Mouse (Mus musculus) embryo, embryonic 10 days (tissue): ENCODE measurements around the gene A730049H05Rik.
A peak's percentile ranks its signal among the peaks of the same experiment; 100 is the strongest.

Experiments
- DNase-seq: peaks from one replicate; pipeline ENCODE4 v3.0.0-alpha.2; 2015; ENCODE audit warnings: low spot score

Gene A730049H05Rik

GRCm38 (mm10) chr6:92829148-92829547, 12.9 kb downstream of the A730049H05Rik start:
- DNase-seq = no peak

- no peak for DNase-seq
Observed at GRCm38 (mm10) chr6:92831106-92831505, 14.8 kb downstream of the A730049H05Rik start.

DNA sequence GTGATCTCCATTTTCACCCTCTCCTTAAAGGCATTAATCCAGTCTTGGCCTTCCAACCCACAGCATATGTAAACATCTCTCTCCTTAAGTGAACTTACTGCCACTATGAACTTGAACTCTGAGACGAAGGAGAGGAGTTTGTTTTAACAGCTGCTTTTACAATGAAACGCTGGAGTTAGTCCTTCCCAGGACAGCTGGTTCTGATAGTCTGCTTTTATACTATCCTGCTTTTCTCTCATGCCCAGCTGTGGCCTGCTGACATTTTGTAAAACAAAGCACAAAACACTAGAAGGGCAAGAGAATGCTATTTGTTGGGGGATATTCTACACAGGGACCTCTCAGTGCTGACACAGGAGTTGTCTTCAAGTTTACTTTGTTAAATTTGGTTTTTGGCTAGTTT, 25.7 kb downstream of the A730049H05Rik start:
- peak; percentile 35 for DNase-seq

- DNase-seq = no peak
Observed at GRCm38 (mm10) chr6:92843474-92843873, 27.2 kb downstream of the A730049H05Rik start.

DNA sequence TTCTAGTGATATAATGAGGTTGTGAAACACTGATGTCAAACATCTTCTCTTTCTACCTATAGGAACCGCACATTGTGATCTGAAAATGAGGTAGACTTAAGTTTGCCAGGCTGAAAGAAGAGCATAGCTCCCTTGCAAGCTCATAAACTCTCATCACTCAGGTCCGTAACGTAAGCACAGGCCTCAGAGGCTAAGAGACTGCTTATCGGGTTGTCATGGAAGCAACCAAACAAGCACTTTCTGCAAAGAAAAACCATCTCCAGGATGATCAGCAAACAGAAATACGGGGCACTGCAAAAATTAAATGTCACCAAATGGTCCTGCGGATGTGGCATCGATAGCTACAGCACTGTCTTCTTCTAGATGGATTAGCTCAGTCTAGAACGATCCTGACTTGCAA, 29.6 kb downstream of the A730049H05Rik start:
- no peak for DNase-seq

GRCm38 (mm10) chr6:92846614-92847013, 30.3 kb downstream of the A730049H05Rik start:
- no peak for DNase-seq

DNA sequence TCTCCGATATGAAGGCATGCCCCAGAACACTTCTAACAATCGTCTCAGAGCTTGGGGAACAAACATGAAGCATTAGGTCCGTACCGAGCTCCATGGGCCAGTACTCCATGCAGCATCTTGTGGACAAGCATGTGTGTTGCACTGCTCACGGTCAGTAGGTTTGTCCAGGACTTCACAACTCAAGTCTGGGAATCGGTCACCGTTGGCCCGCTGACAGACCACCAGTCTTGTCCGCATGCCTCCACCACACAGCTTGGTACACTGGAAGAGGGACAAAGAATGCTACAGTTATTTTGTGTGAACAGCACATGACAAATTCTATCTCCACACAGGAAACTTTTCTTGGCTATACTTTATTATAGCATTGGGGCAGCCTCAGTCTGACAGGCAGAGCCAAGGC, 32.9 kb downstream of the A730049H05Rik start:
- DNase-seq = no peak

DNA sequence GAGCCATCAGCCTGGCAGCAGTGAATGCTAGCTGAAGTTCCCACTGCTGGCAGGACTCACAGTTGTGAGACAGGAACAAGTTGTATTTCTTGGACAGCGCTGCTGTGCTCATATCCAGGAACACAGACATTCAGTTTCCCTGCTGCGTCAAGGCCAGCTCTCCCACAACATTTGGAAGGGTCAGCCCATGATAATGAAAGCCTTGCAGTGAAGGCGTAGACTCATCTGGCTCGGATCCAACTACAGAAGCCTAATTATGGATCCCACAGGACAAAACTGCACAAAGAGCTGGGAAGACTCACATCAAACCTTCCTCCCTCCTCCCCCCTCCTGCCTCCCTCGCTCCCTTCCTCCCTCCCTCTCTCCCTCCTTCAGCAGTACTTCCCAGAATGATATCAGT, 34.0 kb downstream of the A730049H05Rik start:
- DNase-seq = no peak

GRCm38 (mm10) chr6:92854873-92855272, 38.6 kb downstream of the A730049H05Rik start:
- no peak for DNase-seq

DNA sequence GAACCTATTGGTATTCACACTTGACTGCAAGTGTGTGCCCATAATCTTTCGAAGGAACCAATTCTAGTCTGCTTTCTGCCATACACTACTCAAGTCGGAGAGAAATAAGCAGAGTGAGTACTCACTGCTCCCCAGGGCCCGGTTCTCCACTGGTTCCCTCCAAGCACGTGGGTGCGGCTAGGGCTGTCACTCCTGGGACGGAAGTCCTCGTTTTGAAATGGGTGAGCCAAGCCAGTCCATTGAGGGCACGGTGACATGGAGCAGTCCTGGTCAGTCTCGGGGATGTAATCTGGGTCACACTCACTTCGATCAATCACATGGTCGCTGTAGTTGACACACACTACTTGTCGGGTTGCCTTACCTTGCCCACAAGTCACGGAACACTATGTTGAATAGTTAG, 41.5 kb downstream of the A730049H05Rik start:
- DNase-seq = no peak

DNA sequence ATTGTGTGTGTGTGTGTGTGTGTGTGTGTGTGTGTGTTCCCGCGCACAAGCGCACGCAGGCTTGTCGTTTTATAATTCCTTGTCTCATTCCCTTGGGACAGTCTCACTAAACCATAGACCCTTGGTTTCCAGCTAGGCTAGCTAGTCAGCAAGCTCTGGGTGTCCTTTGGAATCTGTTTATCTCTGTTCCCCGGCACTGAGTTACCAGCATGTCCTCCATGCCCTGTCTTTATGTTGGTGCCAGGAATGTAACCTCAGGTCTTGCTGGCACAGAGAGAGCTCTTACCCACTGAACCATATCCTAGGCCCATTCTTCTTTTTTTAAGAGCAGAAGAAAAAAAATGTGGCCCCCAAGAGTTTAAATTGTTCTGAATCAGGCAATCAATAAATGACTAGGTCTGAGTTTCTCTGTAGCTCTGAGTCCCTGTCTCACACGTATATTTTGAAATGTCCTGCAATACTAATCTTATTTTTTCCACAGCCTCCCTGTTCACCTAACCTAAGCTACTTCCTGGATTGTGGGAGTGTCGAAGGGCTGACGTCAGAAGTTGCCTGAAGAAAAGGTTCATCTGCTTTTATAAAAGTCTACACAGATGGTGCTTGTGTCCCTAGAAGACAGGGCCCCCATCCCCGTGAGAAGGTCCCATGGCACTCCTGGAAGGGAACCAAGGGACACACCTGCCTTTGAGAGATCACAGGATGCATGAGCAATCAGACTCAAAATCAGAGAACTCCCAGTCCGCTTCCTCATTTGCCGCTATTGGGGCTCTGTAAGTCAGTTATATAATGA, 42.6 kb downstream of the A730049H05Rik start:
- DNase-seq = no peak

DNA sequence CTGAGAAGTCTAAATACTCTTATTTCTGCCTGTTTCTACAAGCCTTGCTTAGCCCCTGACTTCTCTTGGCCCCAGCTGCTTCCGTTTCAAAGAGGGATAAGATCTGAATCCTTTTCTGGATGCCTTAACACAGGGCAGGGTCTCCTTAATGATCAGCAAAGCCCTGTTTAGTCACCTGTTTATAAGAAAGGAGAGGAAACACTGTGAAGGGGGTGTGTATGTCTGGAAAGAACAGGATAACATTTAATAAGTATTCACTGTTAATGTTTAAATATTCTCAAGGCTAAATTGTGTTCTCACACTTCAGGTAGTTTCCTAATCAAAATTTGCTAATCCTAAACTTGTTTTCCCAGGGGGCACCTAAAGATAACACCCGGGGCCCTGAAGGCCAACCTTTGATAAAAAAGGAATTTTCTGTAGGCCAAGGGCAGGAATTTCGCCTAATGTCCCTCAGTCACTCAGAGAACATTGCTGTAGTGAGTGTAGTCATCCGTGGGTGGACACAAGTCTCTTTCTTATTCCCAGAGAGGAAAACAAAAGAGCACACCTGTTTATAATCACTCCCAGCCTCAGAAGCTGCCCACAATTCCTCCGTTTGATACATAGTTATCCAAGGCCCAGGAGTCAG, 44.1 kb downstream of the A730049H05Rik start:
- DNase-seq = no peak

- DNase-seq = no peak
Observed at GRCm38 (mm10) chr6:92862599-92862998, 46.3 kb downstream of the A730049H05Rik start.

DNA sequence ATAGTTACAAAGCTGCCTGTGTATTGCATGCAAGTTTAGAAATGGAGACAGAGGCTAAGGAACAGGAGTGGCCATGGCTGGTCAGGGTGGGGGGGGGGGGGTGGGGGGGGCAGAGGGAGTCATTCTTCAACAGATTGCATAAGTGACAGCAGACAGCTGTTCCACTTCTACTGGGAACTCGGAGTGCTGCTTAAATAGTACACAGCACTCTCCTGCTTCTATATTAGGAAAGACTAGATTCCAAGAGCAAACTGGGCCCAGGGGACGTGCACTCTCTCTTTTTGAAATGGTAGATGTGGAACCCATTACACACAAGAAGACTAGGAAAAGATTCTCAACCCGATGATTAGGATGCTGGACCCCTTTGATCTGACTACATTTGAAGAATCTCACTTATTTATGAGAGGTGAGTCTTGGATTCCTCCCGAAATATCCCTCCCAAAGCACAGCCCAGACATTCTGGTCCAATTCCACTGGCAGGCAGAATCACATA, 52.9 kb downstream of the A730049H05Rik start, which contains the start of gene Gm15737:
TSS of gene Gm15737 (plus strand) at position 269 of the 493 bp plus-strand sequence.
- DNase-seq = peak; percentile 20

DNA sequence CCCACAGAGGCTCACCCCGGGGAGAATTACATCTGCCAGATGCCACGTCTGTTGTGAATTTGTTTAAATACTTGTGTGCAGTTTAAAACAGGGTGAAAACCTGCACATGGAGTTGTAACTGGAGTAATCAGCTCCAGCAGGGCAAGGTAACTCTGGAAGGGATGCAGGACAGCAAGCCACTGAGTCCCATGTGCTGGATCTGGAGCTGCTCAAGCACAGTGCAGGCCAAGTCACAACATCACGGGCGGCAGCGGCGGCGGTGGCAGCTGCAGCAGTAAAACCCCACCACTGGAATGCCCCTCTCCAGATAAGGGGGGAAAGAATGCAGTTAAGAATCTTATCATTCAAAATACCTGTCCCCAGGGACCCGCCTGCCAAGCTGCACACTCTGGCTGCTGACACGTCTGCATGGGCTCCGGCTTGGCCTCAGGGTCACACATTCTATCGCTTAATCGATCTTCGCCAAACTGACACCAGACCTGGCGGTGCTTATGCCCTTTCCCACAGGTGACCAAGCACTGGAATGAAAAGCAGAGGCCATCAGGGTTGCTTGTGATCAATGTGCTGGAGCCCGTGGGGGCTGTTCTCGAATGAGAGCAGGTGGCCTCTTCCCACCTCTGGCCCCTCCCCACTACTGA, 53.4 kb downstream of the A730049H05Rik start:
- DNase-seq = peak; percentile 65

- DNase-seq = no peak
Observed at GRCm38 (mm10) chr6:92871813-92872212, 55.5 kb downstream of the A730049H05Rik start.

DNA sequence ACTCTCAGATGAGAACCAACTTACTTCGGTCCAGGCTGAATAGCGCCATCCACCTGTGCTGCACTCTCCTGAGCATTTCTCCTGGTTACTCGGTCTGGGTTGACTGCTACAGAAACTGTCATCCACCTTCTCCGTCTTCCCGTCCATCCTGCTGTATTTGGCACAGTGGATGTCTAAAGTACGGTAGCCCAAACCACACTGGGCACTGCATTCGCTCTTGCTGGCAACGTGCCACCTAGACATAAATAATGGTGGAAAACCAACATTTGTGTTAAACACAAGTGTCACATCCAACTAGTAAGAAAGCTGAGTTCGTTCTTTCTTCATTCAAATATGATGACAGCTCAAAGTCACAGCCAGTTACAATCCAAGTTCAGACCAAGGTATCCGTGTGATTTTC, 56.5 kb downstream of the A730049H05Rik start:
- no peak for DNase-seq

DNA sequence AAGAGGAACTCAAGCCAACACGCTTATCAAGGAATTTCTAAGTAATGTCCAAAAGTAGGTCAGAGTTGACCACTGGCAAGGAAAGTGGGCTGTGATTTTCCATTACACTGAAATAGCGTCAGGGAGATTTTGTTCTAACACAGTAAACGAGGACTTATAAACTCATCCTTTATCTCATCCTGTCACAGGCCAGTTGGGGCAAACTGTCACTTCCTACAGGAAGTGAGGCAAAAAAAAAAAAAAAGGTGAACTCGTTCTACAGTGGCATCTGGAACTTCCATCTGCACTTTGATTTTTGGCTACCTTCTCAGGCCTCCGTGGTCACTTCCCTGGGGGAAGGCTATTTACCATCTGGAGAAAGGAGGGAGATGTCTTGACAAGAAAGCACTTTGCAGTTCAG, 58.6 kb downstream of the A730049H05Rik start:
- DNase-seq = no peak

- no peak for DNase-seq
Observed at GRCm38 (mm10) chr6:92875340-92875739, 59.1 kb downstream of the A730049H05Rik start.

GRCm38 (mm10) chr6:92876121-92876520, 59.8 kb downstream of the A730049H05Rik start:
- no peak for DNase-seq

- DNase-seq = no peak
Observed at GRCm38 (mm10) chr6:92877236-92877635, 61.0 kb downstream of the A730049H05Rik start.

GRCm38 (mm10) chr6:92878771-92879170, 62.5 kb downstream of the A730049H05Rik start:
- no peak for DNase-seq
